10 mouse cellular contexts compared by ENCODE assay signal in genomic region chr13:35743196-35743595, GRCm38 (mm10).
DNase-seq lines count a peak whose midpoint lies in the region; ATAC-seq lines count a peak whose summit lies in the region.
"Had no signal": no experiment of that assay in that cellular context is flagged by ENCODE, and none has a peak within 500 bp of the region (broad histone marks: within the 10 kb centered on the region; RNA-seq: fewer than 3 reads in every experiment).

No protein-coding gene starts in this region.

- DNase-seq in heart, postnatal 36 days = no peak
- DNase-seq in embryonic facial prominence, embryonic 11.5 days (ENCODE audit: low spot score) = no peak
- DNase-seq in induced T-regulatory cell, adult 2 months (ENCODE audit: low read depth) = peak; percentile 48
- no peak for DNase-seq in midbrain, embryonic 14.5 days
- no peak for DNase-seq in ovary, postnatal 36 days (ENCODE audit: low spot score)
- DNase-seq in urinary bladder, postnatal 25 days (ENCODE audit: low spot score) = no peak
- DNase-seq: gastrocnemius, postnatal 25 days; lung, postnatal 4 days had no signal

- H3K36me3 ChIP-seq in heart, embryonic 15.5 days = no peaks in the 10 kb centered on the region
- H3K36me3 ChIP-seq in embryonic facial prominence, embryonic 11.5 days (replicated peaks; ENCODE audit: control insufficient read depth, insufficient read depth, low read depth, low read length) = no peaks in the 10 kb centered on the region
- H3K36me3 ChIP-seq in midbrain, embryonic 14.5 days (ENCODE audit: control insufficient read depth, insufficient read depth, low read length) = no peaks in the 10 kb centered on the region

- intact Hi-C loops in heart, postnatal 36 days (cut with DNase I) = loop anchor here (5.0 kb wide), 1 partner anchor 164 kb away; the partner anchor contains the start of gene Rpp40

- H3K4me2 ChIP-seq in heart, embryonic 15.5 days = peak overlapping the region; percentile 91
- peak overlapping the region; percentile 79; the same call in 1 of the 2 replicates for H3K4me2 ChIP-seq in embryonic facial prominence, embryonic 11.5 days (ENCODE audit: low read depth, low read length)
- peak overlapping the region; percentile 93 for H3K4me2 ChIP-seq in midbrain, embryonic 14.5 days (ENCODE audit: low read length)

- no peak overlapping the region for H3K9ac ChIP-seq in heart, embryonic 15.5 days
- no peak overlapping the region for H3K9ac ChIP-seq in embryonic facial prominence, embryonic 11.5 days (replicated peaks; ENCODE audit: low read length)
- no peak overlapping the region for H3K9ac ChIP-seq in midbrain, embryonic 14.5 days (replicated peaks; ENCODE audit: low read length)

- no peak overlapping the region for H3K27ac ChIP-seq in heart, embryonic 15.5 days
- no peak overlapping the region for H3K27ac ChIP-seq in embryonic facial prominence, embryonic 11.5 days (replicated peaks; ENCODE audit: low read depth, low read length)
- no peak overlapping the region for H3K27ac ChIP-seq in midbrain, embryonic 14.5 days (replicated peaks; ENCODE audit: low read depth, low read length)

- peaks cover 23% of the 10 kb centered on the region for H3K4me1 ChIP-seq in heart, embryonic 15.5 days (replicated peaks)
- no peaks in the 10 kb centered on the region for H3K4me1 ChIP-seq in embryonic facial prominence, embryonic 11.5 days (ENCODE audit: control insufficient read depth, insufficient read depth, low read length)
- peaks cover 11% of the 10 kb centered on the region; the same call in 1 of the 2 replicates for H3K4me1 ChIP-seq in midbrain, embryonic 14.5 days (ENCODE audit: control insufficient read depth, insufficient read depth, low read length)

- 32% methylated on average over 1 of the region's 1 CpGs for WGBS in heart, embryonic 15.5 days
- 58% methylated on average over 1 of the region's 1 CpGs for WGBS in embryonic facial prominence, embryonic 11.5 days
- WGBS in midbrain, embryonic 14.5 days = 67% methylated on average over 1 of the region's 1 CpGs

- ATAC-seq in heart, embryonic 15.5 days (replicated peaks; ENCODE audit: insufficient number of reproducible peaks, insufficient read depth, low FRiP score, low read depth) = no peak
- ATAC-seq in embryonic facial prominence, embryonic 11.5 days (replicated peaks; ENCODE audit: insufficient number of reproducible peaks, low FRiP score, low TSS enrichment, low read depth) = no peak
- ATAC-seq in midbrain, embryonic 14.5 days (ENCODE audit: low FRiP score, low TSS enrichment) = no peak
- ATAC-seq in frontal cortex, adult (ENCODE audit: low TSS enrichment) = no peak

- no peaks in the 10 kb centered on the region; the same call in 1 of the 2 replicates for H3K27me3 ChIP-seq in heart, embryonic 15.5 days
- H3K27me3 ChIP-seq in embryonic facial prominence, embryonic 11.5 days (ENCODE audit: control insufficient read depth, insufficient read depth, low read length) = peaks cover 19% of the 10 kb centered on the region
- peaks cover 21% of the 10 kb centered on the region for H3K27me3 ChIP-seq in midbrain, embryonic 14.5 days (ENCODE audit: control insufficient read depth, insufficient read depth, low read length)

- peak overlapping the region; percentile 81 for H3K4me3 ChIP-seq in heart, embryonic 15.5 days
- no peak overlapping the region for H3K4me3 ChIP-seq in embryonic facial prominence, embryonic 11.5 days (ENCODE audit: low read depth, low read length)
- H3K4me3 ChIP-seq in midbrain, embryonic 14.5 days (replicated peaks; ENCODE audit: low read depth, low read length) = peak overlapping the region; percentile 91; the same call in 1 of the 2 replicates

- H3K9me3 ChIP-seq in heart, embryonic 15.5 days (replicated peaks) = peaks cover 7% of the 10 kb centered on the region; the same call in 1 of the 2 replicates
- H3K9me3 ChIP-seq in embryonic facial prominence, embryonic 11.5 days (replicated peaks; ENCODE audit: control insufficient read depth, low read length) = peaks cover 4% of the 10 kb centered on the region; the same call in 1 of the 2 replicates
- H3K9me3 ChIP-seq in midbrain, embryonic 14.5 days (ENCODE audit: control insufficient read depth, low read length) = peaks cover 16% of the 10 kb centered on the region
